Mouse (Mus musculus): ENCODE data around the gene Pik3cd. TPM values are rescaled to one million over a fixed set of nuclear protein-coding genes. Genes with fewer than 3 reads are reported as not detected.
A peak's percentile ranks its signal among the peaks of the same experiment; 100 is the strongest.

Pik3cd gene
- total and polyA plus RNA-seq, 3 experiments = 57.0 to 95.0 (median 72.1) TPM

GRCm38 (mm10) chr4:149606056-149606455 lies 96.3 kb downstream of the Pik3cd start:
- no peak for DNase-seq (ENCODE audit: extremely low read depth)
- dilution Hi-C loops (cut with MboI; ENCODE audit: extremely low pct_ligation_motif_present, extremely low pct_unique_long_range_greater_than_20kb, low sequenced_read_pairs) = no loop called here
- no peak for TF ChIP-seq MYC (IDR thresholded peaks at IDR 0.05; ENCODE audit: low read depth, low read length)
- no peak for TF ChIP-seq JUN (IDR thresholded peaks at IDR 0.05; ENCODE audit: insufficient read depth, low read depth, low read length)
- TF ChIP-seq TBP (conservative IDR thresholded peaks at IDR 0.05; ENCODE audit: low read depth, low read length) = no peak
- TF ChIP-seq MEF2A (IDR thresholded peaks at IDR 0.05; ENCODE audit: borderline replicate concordance, low read depth, low read length) = no peak

GRCm38 (mm10) chr4:149604518-149604917 lies 97.9 kb downstream of the Pik3cd start:
- peaks cover 0 to 22% of the 10 kb centered on the region in 2 experiments for H3K36me3 ChIP-seq (replicated peaks in 1 of 2; ENCODE audit: control insufficient read depth in 1 of 2, insufficient read depth in 1 of 2, low read length in 1 of 2)
- no peak overlapping the region for H3K4me3 ChIP-seq (replicated peaks in 1 of 3; ENCODE audit: low read depth in 2 of 3, low read length in 2 of 3, poor library complexity in 1 of 3)
- H3K4me2 ChIP-seq (ENCODE audit: insufficient read depth, low read depth, poor library complexity, severe bottlenecking) = no peak overlapping the region
- H3K9ac ChIP-seq (ENCODE audit: insufficient read depth, low read depth) = no peak overlapping the region
- peak in 1 of 2 experiments; percentile 31; a peak in 1 of 4 replicates for TF ChIP-seq CTCF (conservative IDR thresholded peaks at IDR 0.05 in 1 of 2, IDR thresholded peaks at IDR 0.05 in 1 of 2; ENCODE audit: low read depth in 2 of 2, low read length in 2 of 2)
- TF ChIP-seq SMC3 (IDR thresholded peaks at IDR 0.05; ENCODE audit: low read depth, low read length) = no peak
- TF ChIP-seq PAX5 (IDR thresholded peaks at IDR 0.05; ENCODE audit: low read length) = no peak
- TF ChIP-seq JUND (conservative IDR thresholded peaks at IDR 0.05; ENCODE audit: low read depth, low read length) = no peak
- TF ChIP-seq MAFK (IDR thresholded peaks at IDR 0.05; ENCODE audit: insufficient replicate concordance, low read length) = no peak
- TF ChIP-seq E2F4 (IDR thresholded peaks at IDR 0.05; ENCODE audit: insufficient replicate concordance, low read depth, low read length) = no peak
- TF ChIP-seq POLR2A (IDR thresholded peaks at IDR 0.05; ENCODE audit: low read depth, low read length) = no peak
- in situ Hi-C loops (cut with MboI; ENCODE audit: low pct_ligation_motif_present, low pct_unique_long_range_greater_than_20kb, low sequenced_read_pairs) = no loop called here
- DNase-seq (ENCODE audit: extremely low read depth) = no peak
- H3K9me3 ChIP-seq (replicated peaks; ENCODE audit: low read length) = no peaks in the 10 kb centered on the region
- 0 out of 2 replicates have a peak, but pooled peaks cover 3% of the 10 kb centered on the region for H3K79me2 ChIP-seq (replicated peaks; ENCODE audit: control insufficient read depth, extremely low read depth, insufficient read depth, poor library complexity, severe bottlenecking)
- H3K27me3 ChIP-seq (replicated peaks) = no peaks in the 10 kb centered on the region
- dilution Hi-C loops (cut with MboI; ENCODE audit: extremely low pct_ligation_motif_present, extremely low pct_unique_long_range_greater_than_20kb, low sequenced_read_pairs) = no loop called here
- no peak overlapping the region for H3K27ac ChIP-seq (ENCODE audit: insufficient read depth, low read depth)
- H3K4me1 ChIP-seq (ENCODE audit: control insufficient read depth in 1 of 2, insufficient read depth in 2 of 2) = peaks cover 0 to 11% of the 10 kb centered on the region in 2 experiments; a peak in 1 of 4 replicates

More at GRCm38 (mm10) chr4:149606056-149606455, 96.3 kb downstream of the Pik3cd start:
- Histone ChIP-seq H3K9me3 (replicated peaks; ENCODE audit: low read length) (no peaks in the 10 kb centered on the region), H3K27me3 (replicated peaks) (no peaks in the 10 kb centered on the region), H3K4me3 (replicated peaks in 1 of 3; ENCODE audit: low read depth in 2 of 3, low read length in 2 of 3, poor library complexity in 1 of 3) (no peak overlapping the region), H3K79me2 (replicated peaks; ENCODE audit: control insufficient read depth, extremely low read depth, insufficient read depth, poor library complexity, severe bottlenecking) (0 out of 2 replicates have a peak, but pooled peaks cover 3% of the 10 kb centered on the region), H3K4me2 (ENCODE audit: insufficient read depth, low read depth, poor library complexity, severe bottlenecking) (no peak overlapping the region), H3K27ac (ENCODE audit: insufficient read depth, low read depth) (no peak overlapping the region), H3K4me1 (ENCODE audit: control insufficient read depth in 1 of 2, insufficient read depth in 2 of 2) (peaks cover 0 to 11% of the 10 kb centered on the region in 2 experiments; a peak in 1 of 4 replicates), H3K9ac (ENCODE audit: insufficient read depth, low read depth) (no peak overlapping the region), H3K36me3 (replicated peaks in 1 of 2; ENCODE audit: control insufficient read depth in 1 of 2, insufficient read depth in 1 of 2, low read length in 1 of 2) (peaks cover 0 to 22% of the 10 kb centered on the region in 2 experiments)
- in situ Hi-C loops (cut with MboI; ENCODE audit: low pct_ligation_motif_present, low pct_unique_long_range_greater_than_20kb, low sequenced_read_pairs) = loop anchor here (5.0 kb wide), 1 partner anchor 59 kb away; no protein-coding TSS in a partner anchor

- Histone ChIP-seq H3K4me1 (ENCODE audit: control insufficient read depth in 1 of 2, insufficient read depth in 2 of 2) (peaks cover 0 to 16% of the 10 kb centered on the region in 2 experiments; a peak in 2 of 4 replicates), H3K4me2 (ENCODE audit: insufficient read depth, low read depth, poor library complexity, severe bottlenecking) (no peak overlapping the region)
These were observed 98.5 kb downstream of the Pik3cd start for GRCm38 (mm10) chr4:149603860-149604259.

More at GRCm38 (mm10) chr4:149603860-149604259, 98.5 kb downstream of the Pik3cd start:
- Histone ChIP-seq H3K4me3 (replicated peaks in 1 of 3; ENCODE audit: low read depth in 2 of 3, low read length in 2 of 3, poor library complexity in 1 of 3) (no peak overlapping the region), H3K27me3 (replicated peaks) (no peaks in the 10 kb centered on the region), H3K9ac (ENCODE audit: insufficient read depth, low read depth) (no peak overlapping the region), H3K9me3 (replicated peaks; ENCODE audit: low read length) (no peaks in the 10 kb centered on the region), H3K36me3 (replicated peaks in 1 of 2; ENCODE audit: control insufficient read depth in 1 of 2, insufficient read depth in 1 of 2, low read length in 1 of 2) (peaks cover 0 to 20% of the 10 kb centered on the region in 2 experiments), H3K79me2 (replicated peaks; ENCODE audit: control insufficient read depth, extremely low read depth, insufficient read depth, poor library complexity, severe bottlenecking) (0 out of 2 replicates have a peak, but pooled peaks cover 3% of the 10 kb centered on the region), H3K27ac (ENCODE audit: insufficient read depth, low read depth) (no peak overlapping the region)
- no peak for DNase-seq (ENCODE audit: extremely low read depth)
- in situ Hi-C loops (cut with MboI; ENCODE audit: low pct_ligation_motif_present, low pct_unique_long_range_greater_than_20kb, low sequenced_read_pairs) (no loop called here), dilution Hi-C loops (cut with MboI; ENCODE audit: extremely low pct_ligation_motif_present, extremely low pct_unique_long_range_greater_than_20kb, low sequenced_read_pairs) (no loop called here)
- no peak for TF ChIP-seq MEF2A (IDR thresholded peaks at IDR 0.05; ENCODE audit: borderline replicate concordance, low read depth, low read length)
